ENCODE assay signal across 12 mouse cellular contexts in the genomic region with DNA sequence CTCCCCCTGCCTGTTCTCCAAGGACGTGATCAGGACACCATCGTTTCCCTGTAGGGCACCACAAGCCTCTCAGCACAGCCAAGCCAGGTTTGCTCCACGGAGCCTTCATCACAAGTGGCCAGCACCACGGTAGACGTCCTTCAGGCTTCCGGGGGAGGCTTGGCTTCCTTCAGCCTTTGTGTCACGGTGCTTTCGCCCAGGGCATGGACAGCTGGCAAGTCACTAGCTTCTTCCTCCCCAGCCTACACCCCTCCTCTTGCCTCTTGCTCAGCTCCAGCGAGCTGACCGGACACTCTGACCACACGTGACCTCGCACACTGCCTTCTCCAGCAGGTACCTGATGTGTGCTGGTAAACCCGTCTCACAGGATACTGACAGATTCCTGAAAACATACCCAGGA. TPM values are rescaled to one million over a fixed set of nuclear protein-coding genes. Genes with fewer than 3 reads are reported as not detected.
A peak's percentile ranks its signal among the peaks of the same experiment; 100 is the strongest.
DNase-seq lines count a peak whose midpoint lies in the region; ATAC-seq and TF ChIP-seq lines count a peak whose summit lies in the region.
"Had no signal": no experiment of that assay in that cellular context is flagged by ENCODE, and none has a peak within 500 bp of the region (broad histone marks: within the 10 kb centered on the region; RNA-seq: fewer than 3 reads in every experiment).

No protein-coding gene starts in this region.

- 66% methylated on average over 13 of the region's 13 CpGs for WGBS in heart, embryonic 15.5 days
- 87% methylated on average over 13 of the region's 13 CpGs for WGBS in midbrain, postnatal 0 days

- no peaks in the 10 kb centered on the region for H3K9me3 ChIP-seq in heart, embryonic 15.5 days (replicated peaks)
- H3K9me3 ChIP-seq in midbrain, postnatal 0 days (ENCODE audit: low read length): no peaks in the 10 kb centered on the region
- H3K9me3 ChIP-seq: neural tube, embryonic 13.5 days had no signal

- H3K9ac ChIP-seq in heart, embryonic 15.5 days: no peak overlapping the region
- H3K9ac ChIP-seq in midbrain, postnatal 0 days (replicated peaks; ENCODE audit: low read length, poor library complexity, severe bottlenecking): no peak overlapping the region
- H3K9ac ChIP-seq: neural tube, embryonic 13.5 days had no signal

- H3K4me2 ChIP-seq in heart, embryonic 15.5 days: no peak overlapping the region
- no peak overlapping the region for H3K4me2 ChIP-seq in midbrain, postnatal 0 days (ENCODE audit: low read depth, low read length, poor library complexity, severe bottlenecking)
- H3K4me2 ChIP-seq: neural tube, embryonic 13.5 days had no signal

- DNase-seq in cerebellum, postnatal 4 days (ENCODE audit: low spot score in 2 of 2): no peak
- no peak for DNase-seq in heart, adult 18-20 months
- peak; percentile 67 for DNase-seq in brain, adult 2 months (ENCODE audit: low read depth, low spot score)
- DNase-seq in kidney, postnatal 10 days: peak; percentile 54
- no peak for DNase-seq in midbrain, postnatal 0 days (ENCODE audit: low spot score)
- DNase-seq in urinary bladder, adult 2 months (ENCODE audit: low spot score): no peak
- DNase-seq: lung, postnatal 10 days; midbrain, embryonic 14.5 days; thymus, postnatal 14 days had no signal

- H3K27me3 ChIP-seq in heart, embryonic 15.5 days: no peaks in the 10 kb centered on the region
- H3K27me3 ChIP-seq in midbrain, postnatal 0 days (ENCODE audit: insufficient read depth, low read length): no peaks in the 10 kb centered on the region
- H3K27me3 ChIP-seq: neural tube, embryonic 13.5 days had no signal

- peaks cover 2% of the 10 kb centered on the region for H3K36me3 ChIP-seq in heart, embryonic 15.5 days
- peaks cover under 1% of the 10 kb centered on the region; the same call in 1 of the 2 replicates for H3K36me3 ChIP-seq in midbrain, postnatal 0 days (ENCODE audit: insufficient read depth, low read length)

- H3K4me1 ChIP-seq in heart, embryonic 15.5 days (replicated peaks): peaks cover 46% of the 10 kb centered on the region
- 0 out of 2 replicates have a peak, but pooled peaks cover 6% of the 10 kb centered on the region for H3K4me1 ChIP-seq in midbrain, postnatal 0 days (ENCODE audit: insufficient read depth, low read length)

- H3K4me3 ChIP-seq in heart, embryonic 15.5 days: no peak overlapping the region
- no peak overlapping the region for H3K4me3 ChIP-seq in midbrain, postnatal 0 days (ENCODE audit: low read depth, low read length)
- H3K4me3 ChIP-seq: neural tube, embryonic 13.5 days had no signal

- ATAC-seq in cerebellum, adult (ENCODE audit: insufficient number of reproducible peaks, low FRiP score, low TSS enrichment): peak; percentile 33
- ATAC-seq in heart, embryonic 15.5 days (replicated peaks; ENCODE audit: insufficient number of reproducible peaks, insufficient read depth, low FRiP score, low read depth): no peak
- ATAC-seq in midbrain, postnatal 0 days (ENCODE audit: low FRiP score): no peak

- H3K27ac ChIP-seq in heart, embryonic 15.5 days: peak overlapping the region; percentile 47
- no peak overlapping the region for H3K27ac ChIP-seq in midbrain, postnatal 0 days (ENCODE audit: low read depth, low read length)
- H3K27ac ChIP-seq: neural tube, embryonic 13.5 days had no signal

- no peak for TF ChIP-seq CTCF in midbrain, postnatal 0 days (IDR thresholded peaks at IDR 0.05)

RNA-seq across cellular contexts. Expression of gene Ube2v1, which starts 9.5 kb away (rescaled TPM):
- 179 and 216 TPM in 2 replicates for polyA plus RNA-seq in heart, embryonic 15.5 days (2015; fragmentation: Nextera tagmentation; extraction: Ambion mirVana)
- 100 to 1,000 TPM; 119 to 126 TPM for total RNA-seq in heart, adult 18-20 months (2021)
- 191 and 233 TPM in 2 replicates for total RNA-seq in midbrain, postnatal 0 days (2014; rRNA removed)
- 402 and 414 TPM in 2 replicates for polyA plus RNA-seq in midbrain, postnatal 0 days (2015; fragmentation: Nextera tagmentation; extraction: Ambion mirVana)
- 111 and 152 TPM in 2 replicates for polyA plus RNA-seq in urinary bladder, adult 2 months (2012; rRNA removed)

RNA-seq across cellular contexts. Expression of gene Gm20431, which starts 38.9 kb away (rescaled TPM):
- 7.3 TPM in 1 of 2 replicates, not detected in the other for polyA plus RNA-seq in heart, embryonic 15.5 days (2015; fragmentation: Nextera tagmentation; extraction: Ambion mirVana)
- 10 to 100 TPM in 1 of 2 experiments, 1 to 10 TPM in 1; 9.3 to 17.0 TPM for total RNA-seq in heart, adult 18-20 months (2021)
- not detected in 2 replicates for total RNA-seq in midbrain, postnatal 0 days (2014; rRNA removed)
- polyA plus RNA-seq in midbrain, postnatal 0 days (2015; fragmentation: Nextera tagmentation; extraction: Ambion mirVana): 11.2 and 12.0 TPM in 2 replicates
- not detected in 2 replicates for polyA plus RNA-seq in urinary bladder, adult 2 months (2012; rRNA removed)

Comparison
In these comparisons a context has a peak if more than half of its experiments do, and no peak if none do; other contexts are left out.
1. DNase-seq: peak in brain, adult 2 months (single experiment) and kidney, postnatal 10 days (single experiment); none in cerebellum, postnatal 4 days (0 of 2), heart, adult 18-20 months (0 of 2), midbrain, postnatal 0 days (single experiment) and urinary bladder, adult 2 months (single experiment).